Mouse (Mus musculus) megakaryocyte, embryonic 14.5 days (primary cell): ENCODE data around the gene Morf4l1.

ENCODE experiments used
- FLI1 ChIP-seq: IDR thresholded peaks from 2 replicates; pipeline ENCODE4 v1.6.1; 2012; ENCODE audit warnings: low read length, inconsistent platforms, mixed read lengths
- GATA1 ChIP-seq: IDR thresholded peaks from 3 replicates; pipeline ENCODE4 v1.6.1; 2012; ENCODE audit warnings: mixed read lengths, low read length, inconsistent platforms, borderline replicate concordance

- no peak for TF ChIP-seq GATA1
- no peak for TF ChIP-seq FLI1
These were observed 38.4 kb downstream of the Morf4l1 start for GRCm38 (mm10) chr9:90076131-90076530.
